Mouse (Mus musculus) spleen, adult 18-20 months (tissue): ENCODE results near the gene Gins3.
"Not testable (repeated sequence)": the region's sequence is repeated elsewhere in the genome, so short reads cannot be mapped to it uniquely, and the experiment has no call there.

Source experiments
- DNase-seq, 2 experiments: peaks; one replicate each; pipeline ENCODE4 v3.0.0; 2022; ENCODE audit warnings: mixed read lengths in 2 of 2

Gins3 gene

GRCm38 (mm10) chr8:95655831-95656230 is 22.6 kb downstream of the Gins3 start:
- DNase-seq, result no peak

GRCm38 (mm10) chr8:95656316-95657002 is 23.2 kb downstream of the Gins3 start:
- no peak for DNase-seq

GRCm38 (mm10) chr8:95657523-95657922 is 24.3 kb downstream of the Gins3 start:
- no peak for DNase-seq

DNA sequence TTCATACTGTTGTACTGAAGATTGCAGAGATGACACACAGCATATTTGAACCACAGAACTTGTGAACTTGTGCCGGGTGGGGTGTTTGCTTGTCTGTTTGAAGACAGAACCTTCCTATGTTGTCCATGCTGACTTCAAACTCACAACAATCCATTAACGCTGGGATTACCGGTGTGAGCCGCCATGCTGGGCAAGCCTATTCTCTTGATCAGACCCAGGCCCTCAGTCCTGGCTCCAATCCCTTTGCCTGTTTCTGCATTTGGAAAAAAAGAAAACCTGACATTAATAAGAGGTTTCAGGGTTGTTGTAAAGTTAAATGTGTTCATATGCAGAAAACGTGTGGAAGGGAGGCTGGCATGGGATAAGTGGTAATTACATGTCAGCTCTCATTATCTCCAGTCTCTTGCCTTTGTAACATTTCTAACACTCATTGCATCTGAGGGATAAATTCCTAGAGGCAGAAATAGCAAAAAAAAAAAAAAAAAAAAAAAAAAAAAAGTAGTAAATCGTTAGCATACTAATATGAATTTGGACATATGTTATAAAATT is 27.2 kb downstream of the Gins3 start:
- DNase-seq, result no peak

DNA sequence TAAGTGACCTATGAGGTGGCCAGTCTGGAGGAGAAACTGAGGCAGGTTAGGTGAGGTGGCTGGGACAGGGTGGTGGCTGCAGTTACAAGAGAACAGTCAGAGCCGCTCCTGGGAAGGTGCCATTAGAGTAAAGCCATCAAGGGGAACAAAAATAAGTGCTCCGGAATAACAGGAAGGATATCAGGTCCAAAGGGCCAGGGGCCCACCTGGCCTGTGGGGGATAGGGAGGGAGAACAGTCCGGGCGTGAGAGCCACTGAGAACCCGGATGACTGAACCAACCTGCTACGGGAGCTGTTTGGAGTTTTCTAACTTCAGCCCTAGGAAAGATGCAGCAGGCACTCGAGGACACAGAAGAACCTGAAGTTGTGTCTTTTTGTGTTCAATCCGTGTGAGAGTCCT is 27.8 kb downstream of the Gins3 start:
- no peak for DNase-seq

GRCm38 (mm10) chr8:95661575-95661974 is 28.3 kb downstream of the Gins3 start:
- DNase-seq, result no peak

- no peak for DNase-seq
Observed at GRCm38 (mm10) chr8:95662885-95663598, 29.8 kb downstream of the Gins3 start.

DNA sequence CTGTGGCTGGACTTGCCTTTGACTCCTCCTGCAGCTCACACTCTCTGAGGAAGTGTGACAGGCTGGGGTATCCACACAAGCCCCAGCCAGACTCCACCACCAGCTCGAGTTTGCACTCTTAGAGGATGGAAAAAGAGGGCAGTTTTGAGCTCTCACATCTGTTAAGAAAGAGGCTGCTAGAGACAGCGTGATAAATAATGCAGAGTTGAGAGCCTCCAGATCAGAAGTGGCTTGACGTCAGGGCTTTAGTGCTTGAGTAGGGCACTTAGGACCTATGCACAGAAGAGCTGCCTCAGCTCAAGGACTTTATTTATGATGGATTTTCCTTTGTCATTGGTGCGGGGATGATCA is 30.3 kb downstream of the Gins3 start:
- no peak for DNase-seq

DNA sequence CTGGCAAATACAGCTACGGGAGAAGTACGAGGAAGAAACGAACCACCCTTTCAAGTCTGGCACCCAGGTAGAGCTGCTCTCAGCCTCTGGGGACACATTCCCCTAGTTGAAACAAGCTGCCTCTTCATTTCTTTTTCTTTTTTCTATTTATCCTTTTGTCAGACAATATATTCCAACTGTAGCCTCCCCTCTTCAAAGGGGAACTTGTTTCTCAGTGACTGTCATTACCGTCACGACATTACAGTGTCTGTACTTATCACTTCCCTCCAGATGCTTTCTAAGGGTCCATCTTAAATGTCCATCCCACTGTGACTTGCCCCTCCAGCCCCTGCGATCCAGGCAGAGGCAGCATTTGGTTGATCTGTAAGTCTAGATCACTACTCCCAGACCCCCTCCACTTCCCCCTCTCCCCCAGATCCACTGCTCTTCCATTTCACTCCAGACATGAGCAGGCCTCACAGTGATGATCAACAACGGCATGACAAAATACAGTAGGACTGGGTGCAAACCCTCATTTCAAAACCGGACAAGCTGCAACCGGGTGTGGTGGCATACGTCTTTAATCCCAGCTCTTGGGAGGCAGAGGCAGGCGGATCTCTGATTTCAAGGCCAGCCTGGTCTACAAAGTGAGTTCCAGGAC is 32.7 kb downstream of the Gins3 start:
- not testable (repeated sequence) for DNase-seq

DNA sequence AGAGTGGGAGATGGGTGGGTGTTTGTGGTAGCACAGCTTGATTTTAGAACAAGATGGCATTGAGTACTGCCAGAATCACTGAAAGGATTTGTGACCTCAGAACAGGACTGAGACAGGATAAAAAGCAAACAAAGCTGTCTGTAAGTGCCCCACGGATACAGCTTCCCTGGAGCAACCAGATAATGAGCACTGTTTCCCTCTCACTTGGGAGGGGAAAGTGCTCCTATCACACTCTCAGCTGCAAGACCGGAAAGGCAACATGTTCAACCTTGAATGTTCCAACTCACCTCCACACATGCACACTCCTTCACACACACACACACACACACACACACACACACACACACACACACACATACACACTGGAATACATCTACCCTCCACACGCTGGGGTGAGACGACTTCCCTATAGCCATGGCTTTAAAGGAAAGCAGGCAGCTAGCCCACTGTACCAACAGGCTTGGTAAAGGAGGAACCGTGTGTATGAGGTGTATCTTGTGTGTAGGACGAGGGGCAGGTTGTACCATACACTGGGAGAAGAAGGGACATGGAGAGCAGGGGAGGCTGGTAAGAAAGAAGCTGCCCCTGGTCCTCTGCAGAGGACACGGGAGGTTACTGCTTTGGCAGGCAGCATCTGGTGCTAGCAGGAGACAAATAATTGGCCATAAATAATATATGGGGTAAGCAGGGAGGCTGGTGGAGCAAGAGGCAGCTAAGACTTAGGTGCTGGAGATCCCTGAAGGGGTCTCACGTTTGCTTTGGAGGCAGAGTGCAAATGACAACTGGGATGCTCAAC is 35.1 kb downstream of the Gins3 start:
- DNase-seq, result no peak

DNA sequence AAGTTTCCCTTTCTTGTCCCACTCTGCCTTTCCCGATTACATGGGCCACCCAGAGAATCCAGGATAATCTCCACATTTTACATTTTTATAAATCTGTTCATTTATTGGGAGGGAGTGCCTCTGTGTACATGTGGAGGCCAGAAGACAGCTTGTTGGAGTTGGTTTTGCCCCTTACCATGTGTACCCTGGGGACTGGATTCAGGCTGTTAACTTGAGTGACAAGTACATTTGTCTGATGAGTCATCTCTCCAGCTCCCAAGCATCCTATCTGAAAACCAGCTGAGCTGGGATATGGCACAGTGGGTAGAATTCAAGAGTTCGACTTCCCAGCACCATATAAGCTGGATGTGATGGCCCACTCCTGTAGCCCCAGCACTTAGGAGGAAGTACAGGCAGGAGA is 36.7 kb downstream of the Gins3 start:
- no peak for DNase-seq

DNA sequence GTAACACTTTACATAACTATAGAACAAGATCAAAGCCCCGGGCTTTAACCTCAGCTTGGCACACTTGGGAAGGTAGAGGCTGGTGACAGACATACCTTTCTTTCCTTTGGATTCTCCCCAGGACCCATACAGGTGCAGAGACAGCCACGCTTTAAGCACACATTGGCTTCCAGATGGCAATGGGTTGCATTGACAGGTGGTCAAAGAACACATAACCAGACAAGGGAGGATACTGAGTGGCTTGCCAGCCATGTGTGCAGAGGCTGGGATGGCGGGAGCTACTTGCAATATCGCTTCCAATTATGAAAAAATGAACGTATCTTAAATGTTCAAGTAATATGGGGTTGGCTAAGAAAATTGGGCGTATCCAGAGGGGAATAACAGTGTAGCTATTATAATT is 38.6 kb downstream of the Gins3 start:
- no peak for DNase-seq

DNA sequence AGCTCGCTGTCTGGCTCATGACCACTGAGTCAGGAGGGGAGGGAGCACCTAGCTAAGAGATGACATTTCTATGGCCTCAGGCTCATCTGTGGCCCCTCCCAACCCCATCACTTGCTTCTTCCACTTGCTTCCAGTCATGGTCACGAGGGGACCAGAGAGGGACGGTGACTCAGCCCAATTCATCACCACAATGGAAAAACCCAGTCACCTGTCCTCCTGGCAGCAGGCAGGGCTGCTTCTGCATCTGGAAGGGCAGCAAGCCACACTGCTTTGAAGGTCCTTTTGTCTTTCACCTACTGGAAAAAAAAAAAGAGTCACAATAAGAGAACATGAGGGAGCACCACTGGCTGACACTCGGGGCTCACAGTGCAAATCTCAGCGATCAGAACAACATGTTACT is 39.6 kb downstream of the Gins3 start:
- DNase-seq, result no peak

- no peak for DNase-seq
Observed at GRCm38 (mm10) chr8:95676631-95677030, 43.4 kb downstream of the Gins3 start, which contains the start of gene Ndrg4. Ndrg4 (plus strand) TSS chr8:95676980.

- DNase-seq, result no peak
Observed at GRCm38 (mm10) chr8:95677591-95678023, 44.4 kb downstream of the Gins3 start.

- DNase-seq, result no peak
Observed at GRCm38 (mm10) chr8:95678024-95678611, 44.9 kb downstream of the Gins3 start.

- DNase-seq, result no peak
Observed at GRCm38 (mm10) chr8:95688073-95688672, 54.9 kb downstream of the Gins3 start.

DNA sequence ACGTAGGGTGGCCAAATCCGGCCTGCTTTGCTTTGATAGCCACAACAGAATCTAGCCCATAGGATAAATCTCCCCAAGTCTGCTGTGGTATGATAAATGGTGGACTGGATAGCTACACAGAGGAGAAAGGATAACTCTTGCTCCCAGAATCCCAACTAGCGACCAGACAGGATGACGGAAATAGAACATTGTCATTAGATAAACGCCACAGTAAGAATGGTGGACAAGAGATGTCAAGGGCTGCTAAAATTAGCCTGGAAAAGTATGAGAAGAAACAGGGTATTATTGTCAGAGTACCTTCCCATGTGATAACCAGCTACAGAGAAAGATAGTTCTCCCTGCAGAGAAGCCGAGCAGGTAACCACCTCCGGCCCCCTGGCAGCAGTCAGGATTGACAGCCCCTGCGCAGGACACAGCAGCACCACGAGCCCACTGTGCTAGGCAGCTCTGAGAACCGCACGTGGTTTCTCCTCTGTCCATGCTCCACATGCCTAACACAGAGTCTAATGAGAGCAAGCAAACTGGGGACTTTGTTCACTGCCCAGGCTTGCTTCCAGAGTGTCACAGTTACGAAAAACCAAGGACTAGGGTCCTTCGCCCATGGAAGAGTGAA is 57.8 kb downstream of the Gins3 start:
- no peak for DNase-seq

DNA sequence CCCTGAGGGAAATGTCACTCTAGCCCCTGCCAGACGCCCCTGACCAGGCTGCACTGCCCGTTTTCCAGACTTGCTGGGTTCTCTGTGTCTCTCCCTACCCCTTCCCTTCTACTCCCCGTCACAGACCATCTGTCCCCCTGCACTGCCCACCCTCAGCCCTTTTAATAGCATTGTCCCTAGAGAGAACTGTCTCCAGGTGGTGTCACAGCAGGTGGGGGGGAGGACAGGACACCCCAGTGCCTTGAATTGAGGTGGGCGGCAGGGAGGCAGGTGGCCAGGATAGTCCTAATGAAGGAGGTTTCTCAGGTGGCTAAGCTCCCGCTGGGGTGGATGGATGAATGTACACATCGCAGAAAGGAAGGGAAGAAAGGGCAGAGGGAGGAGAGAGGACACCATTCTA is 61.4 kb downstream of the Gins3 start:
- DNase-seq, result no peak
